Mouse (Mus musculus) heart, postnatal 10 days (tissue): Measurements from ENCODE around the gene Atp8b5. TPM values are rescaled to one million over a fixed set of nuclear protein-coding genes. Genes with fewer than 3 reads are reported as not detected.

Source experiments
- DNase-seq, 2 experiments: peaks; one replicate each; pipeline ENCODE4 v3.0.0; 2021
- intact Hi-C: fragments of 180-260 bp; cut with DNase I; formaldehyde crosslinking; loops from one replicate; pipeline ENCODE4 v1.15.1; 2025
- total RNA-seq, 2 experiments: library from RNA; stranded (reverse); gene quantifications; 2 replicates each; pipeline ENCODE4 v1.2.3; 2021

Gene Atp8b5
- total RNA-seq, 2 experiments from 2014 or later: 0.17 TPM; not detected in 1

DNA sequence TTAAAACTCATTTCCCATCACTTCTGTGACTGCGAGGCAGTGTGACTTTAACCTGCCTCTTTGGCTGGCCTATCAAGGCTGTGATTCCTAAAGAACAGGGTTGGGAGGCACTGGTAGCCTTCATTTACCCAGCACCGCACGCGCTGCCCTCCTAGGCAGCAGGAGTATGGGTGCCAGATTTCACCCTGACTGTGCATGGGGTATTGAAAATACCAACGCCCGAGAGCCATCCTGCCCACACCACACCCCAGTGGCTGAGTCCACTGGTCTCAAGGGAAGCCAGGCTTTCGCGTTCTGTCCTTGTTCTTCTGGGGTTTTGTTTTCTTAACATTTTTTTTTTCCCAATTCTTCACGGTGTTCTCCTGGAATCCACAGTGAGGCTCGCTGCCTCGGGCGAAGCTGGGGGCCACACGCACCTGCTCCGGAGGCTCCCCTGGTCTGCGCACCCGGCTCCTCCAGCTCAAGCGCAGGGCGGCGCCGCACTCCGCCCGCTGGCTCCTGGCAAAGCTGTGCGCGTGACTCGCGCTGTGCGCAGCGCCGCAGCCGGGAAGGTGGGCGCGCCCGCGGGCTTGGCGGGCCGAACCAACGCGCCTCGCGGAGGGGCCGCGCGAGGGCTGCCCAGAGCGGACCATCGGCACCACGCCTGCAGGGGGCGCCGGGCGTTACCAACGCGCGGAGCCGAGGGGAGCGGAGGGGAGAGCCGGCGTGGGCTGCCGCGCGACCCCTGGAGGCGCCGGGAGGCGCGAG, 114.6 kb downstream of the Atp8b5 start, which contains the start of gene Rusc2:
Rusc2 (plus strand) TSS at position 572 of the 747 bp plus-strand sequence.
- DNase-seq: peak; percentile 93 to 95
- intact Hi-C loops: loop anchor here (1.0 to 2.0 kb wide), 2 partner anchors 25 to 39 kb away; no protein-coding TSS in a partner anchor

DNA sequence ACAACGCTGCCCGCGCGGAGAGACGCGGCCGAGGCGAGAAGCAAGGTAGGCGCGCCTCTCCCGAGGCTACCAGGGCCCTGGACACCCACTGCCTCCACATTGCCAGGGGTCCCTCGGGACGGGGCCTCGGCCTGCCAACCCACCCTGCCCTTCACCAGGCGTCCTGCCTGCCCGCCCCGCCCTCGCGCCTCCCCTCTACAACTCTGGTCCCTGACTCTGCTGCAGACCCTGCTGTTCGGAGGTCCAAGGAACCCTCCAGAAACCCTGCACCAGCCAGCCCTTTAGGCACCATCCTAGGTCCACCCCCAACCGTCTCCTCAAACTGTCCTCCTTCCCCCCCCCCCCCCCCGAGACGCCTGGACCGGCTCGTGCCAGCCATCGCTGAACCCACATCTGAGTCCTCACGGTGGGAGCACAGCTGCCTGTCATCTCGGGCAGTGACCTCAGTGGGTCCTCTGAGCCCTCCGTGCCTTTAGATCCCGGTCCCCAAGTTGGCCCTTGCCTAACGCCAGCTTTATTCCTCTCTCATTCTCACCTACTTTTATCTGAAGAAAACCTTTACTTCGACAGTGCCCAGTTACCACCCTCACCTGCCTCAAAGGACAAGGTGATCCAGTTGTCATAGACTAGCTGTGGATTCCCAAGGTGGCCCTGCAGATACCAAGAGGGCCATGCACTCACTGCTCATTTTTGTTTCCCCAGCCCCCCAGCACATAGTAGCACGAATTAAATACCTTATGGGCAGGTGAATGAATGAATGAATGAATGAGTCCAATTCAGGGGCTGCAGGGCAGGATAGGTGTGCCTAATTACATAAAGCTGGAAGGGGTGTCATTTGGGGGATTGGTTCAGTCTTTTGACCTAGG, 115.4 kb downstream of the Atp8b5 start:
- intact Hi-C loops: loop anchor here (2.0 kb wide), 1 partner anchor 24 kb away; no protein-coding TSS in a partner anchor
- DNase-seq: peak in 1 of 2 experiments; percentile 40

DNA sequence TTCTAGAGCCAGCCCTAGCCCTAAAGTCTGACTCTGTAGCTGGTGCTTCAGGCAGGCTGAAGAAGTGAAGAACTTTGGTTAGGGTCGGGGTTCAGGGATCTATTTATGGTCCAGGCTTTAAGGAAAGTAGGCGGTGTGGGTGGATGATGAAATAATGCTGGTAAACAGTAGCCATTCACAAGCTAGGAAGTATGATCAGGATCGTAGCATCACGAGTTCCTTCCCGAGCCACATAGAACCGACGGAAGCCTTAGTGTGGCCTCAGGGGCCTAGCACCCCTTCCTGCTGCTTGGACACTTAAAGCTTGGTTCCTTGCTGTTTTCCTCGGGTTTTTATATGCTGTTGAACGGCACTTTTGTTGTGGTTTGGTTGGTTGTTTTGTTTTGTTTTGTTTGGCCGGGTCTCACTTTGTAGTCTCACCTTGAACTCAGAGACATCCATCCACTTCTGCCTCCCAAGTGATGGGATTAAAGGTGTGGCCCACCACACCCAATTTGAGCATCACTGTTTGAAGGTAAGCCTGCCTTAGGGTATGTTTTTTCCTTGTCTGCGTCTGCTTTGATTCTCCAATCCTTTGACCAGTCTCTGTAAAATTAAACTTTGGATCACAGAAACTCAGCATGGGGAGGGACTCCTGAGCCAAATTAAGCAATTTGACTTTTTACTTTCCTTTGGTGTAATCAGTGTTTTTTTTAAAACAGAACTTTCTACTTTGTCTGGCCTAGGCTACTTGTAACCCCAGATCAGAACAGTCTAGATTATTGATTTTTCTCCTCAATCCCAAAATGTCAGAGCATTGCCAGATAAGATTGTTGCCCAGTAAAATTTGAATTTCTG, 116.5 kb downstream of the Atp8b5 start:
- intact Hi-C loops: loop anchor here (1.0 to 2.0 kb wide), 2 partner anchors 9 to 23 kb away; no protein-coding TSS in a partner anchor
- DNase-seq: no peak

DNA sequence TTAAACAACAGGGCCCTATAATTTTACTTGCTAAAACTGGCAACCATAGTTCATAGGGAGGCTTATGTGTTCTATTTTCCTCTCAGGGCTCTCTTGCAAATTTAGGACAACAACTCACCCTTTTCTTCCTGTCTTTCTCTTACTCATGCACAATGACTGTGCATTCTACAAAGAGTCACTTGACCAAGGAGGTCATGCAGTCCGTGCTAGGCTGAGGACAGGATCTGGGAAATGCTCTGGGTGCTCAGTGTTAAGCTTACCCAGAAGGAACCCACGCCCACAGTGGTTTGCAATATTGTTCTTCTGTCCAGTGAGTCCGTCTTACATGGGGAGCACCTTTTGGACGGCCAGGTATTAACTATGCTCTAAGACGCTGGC, 117.1 kb downstream of the Atp8b5 start:
- intact Hi-C loops: loop anchor here (1.0 kb wide), 1 partner anchor 8 kb away; no protein-coding TSS in a partner anchor

DNA sequence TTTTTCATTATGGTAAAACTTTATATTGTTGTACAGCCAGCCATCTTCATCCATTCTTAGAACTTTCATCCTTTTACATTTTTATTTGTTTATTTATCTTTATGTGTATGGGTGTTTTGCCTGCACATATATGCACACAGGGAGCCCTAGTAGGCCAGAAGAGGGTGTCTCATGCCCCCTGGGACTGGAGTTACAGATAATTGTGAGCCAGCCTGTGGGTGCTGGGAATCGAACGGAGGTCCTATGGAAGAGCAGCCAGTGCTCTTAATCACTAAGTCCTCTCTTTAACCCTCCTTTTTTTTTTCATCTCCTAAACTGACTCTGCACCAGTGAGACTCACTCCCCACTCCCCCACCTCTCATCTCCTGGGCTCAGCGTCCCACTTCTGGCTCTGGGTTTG, 117.6 kb downstream of the Atp8b5 start:
- DNase-seq: no peak
- intact Hi-C loops: loop anchor here (1.0 kb wide), 1 partner anchor 8 kb away; no protein-coding TSS in a partner anchor

More for the DNA sequence above, 117.1 kb downstream of the Atp8b5 start:
- DNase-seq: no peak

DNA sequence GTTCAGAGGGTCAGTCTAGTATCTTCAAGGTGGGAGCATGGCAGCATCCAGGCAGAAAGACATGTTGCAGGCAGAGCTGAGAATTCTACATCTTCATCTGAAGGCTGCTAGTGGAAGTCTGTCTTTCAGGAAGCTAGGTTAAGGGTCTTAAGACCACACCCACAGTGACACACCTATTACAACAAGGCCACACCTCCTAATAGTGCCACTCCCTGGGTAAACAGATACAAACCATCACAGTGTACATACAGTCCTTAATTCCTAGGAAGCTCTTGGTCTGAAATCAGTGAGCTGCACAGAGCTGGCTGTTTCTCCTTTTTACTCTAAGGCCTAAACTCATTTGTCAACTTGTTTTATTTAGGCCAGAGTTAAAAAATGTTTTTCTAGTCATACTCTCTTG, 120.0 kb downstream of the Atp8b5 start:
- no peak for DNase-seq
- intact Hi-C loops: no loop called here

DNA sequence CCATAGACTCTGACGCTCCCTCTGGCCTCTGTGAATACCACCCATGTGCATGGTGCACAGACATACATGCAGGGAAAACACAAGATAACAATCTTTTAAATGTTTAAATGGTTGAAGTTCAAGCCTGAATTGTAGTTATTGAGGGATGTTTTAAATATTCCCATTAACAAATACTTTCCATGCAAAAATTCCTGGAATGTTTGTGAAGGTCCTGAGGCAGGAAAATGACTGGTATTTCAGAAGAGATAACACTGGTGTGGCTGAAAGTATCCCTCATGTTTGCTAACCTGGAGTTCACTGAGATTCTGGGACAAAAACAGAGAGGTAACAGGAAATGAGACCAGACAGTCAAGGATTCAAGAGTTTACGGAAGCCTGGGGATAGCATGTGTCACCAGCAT, 122.4 kb downstream of the Atp8b5 start:
- intact Hi-C loops: no loop called here
- DNase-seq: no peak

DNA sequence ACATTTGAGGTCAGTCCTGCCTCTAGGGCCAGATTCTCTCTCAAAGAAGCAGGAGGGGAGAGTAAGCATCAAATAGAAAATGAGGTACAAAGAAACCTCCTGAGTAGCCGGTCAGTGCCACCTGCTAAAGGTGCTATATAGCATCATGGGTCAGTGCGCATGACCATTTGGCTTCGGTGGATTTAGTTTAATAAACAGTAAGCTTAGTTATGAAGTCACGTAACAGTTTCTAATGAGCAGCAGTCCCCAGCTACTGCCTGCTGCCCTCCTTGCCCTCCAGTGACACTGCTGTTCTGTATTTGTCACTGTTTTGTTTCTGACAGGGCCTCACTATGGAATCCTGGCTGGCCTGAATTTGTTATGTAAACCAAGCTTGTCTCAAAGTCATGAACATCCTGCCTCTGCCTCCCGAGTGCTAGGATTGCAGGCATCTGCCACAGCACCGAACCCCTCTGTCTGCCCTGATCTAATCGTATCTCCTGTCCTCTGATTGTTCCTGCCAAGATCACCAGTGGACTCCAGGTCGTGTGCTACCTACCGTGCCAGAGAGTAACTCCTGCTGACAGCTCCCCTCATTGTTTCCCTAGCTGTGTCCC, 123.0 kb downstream of the Atp8b5 start:
- intact Hi-C loops: no loop called here
- no peak for DNase-seq

DNA sequence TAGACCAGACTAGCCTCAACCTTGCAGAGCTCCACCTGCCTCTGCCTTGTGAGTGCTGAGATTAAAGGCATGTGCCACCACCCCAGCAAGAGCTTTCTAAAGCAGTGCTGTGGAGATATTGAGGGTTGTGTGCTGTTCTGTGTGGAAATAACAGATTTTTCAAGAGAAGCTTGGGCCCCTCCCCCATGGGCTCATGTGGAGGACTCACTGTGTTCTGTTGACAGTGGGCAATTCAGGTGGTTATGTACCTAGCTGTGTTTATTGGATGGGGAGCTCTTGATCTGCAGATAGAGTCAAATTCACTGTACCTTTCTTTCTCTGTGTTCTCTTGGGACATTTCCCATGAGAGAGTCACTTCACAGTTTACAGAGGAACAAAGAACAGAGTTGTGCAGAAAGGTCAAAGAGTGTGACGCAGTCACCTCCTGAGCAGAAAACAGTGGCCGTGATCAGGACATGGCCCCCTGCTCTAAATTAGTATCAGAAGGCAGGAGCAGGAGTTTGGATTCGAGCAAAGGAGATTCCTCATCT, 124.6 kb downstream of the Atp8b5 start:
- intact Hi-C loops: loop anchor here (1.0 kb wide), 1 partner anchor 7 kb away; no protein-coding TSS in a partner anchor
- no peak for DNase-seq

DNA sequence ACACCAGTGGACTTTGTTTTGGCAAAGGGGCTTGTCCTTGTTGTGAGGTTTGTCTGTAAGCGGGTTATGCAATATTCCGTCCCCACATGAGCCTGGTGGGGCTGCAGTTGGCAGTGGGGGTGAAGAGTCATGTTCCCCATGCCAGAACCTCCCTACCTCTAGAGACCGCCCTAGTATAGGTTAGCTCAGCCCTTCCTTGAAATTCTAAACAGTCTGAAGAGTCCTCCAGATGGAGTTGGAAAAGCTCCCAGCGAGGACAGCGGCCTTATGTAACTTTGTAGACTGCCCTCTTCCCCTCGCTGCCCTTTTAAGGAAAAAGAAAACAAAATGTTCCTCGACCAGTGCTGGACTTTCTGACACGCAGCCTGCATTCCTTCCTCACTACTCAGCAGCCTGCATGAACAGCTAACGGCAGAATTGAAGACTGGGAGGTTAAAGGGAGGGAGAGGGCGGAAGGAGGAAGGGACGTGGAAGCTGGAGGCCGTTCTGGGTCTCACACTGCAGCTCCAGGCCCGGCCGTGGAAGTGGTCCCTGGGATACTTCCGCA, 127.5 kb downstream of the Atp8b5 start:
- peak; percentile 85 to 90 for DNase-seq
- intact Hi-C loops: loop anchor here (1.0 kb wide), 1 partner anchor 25 kb away; no protein-coding TSS in a partner anchor

DNA sequence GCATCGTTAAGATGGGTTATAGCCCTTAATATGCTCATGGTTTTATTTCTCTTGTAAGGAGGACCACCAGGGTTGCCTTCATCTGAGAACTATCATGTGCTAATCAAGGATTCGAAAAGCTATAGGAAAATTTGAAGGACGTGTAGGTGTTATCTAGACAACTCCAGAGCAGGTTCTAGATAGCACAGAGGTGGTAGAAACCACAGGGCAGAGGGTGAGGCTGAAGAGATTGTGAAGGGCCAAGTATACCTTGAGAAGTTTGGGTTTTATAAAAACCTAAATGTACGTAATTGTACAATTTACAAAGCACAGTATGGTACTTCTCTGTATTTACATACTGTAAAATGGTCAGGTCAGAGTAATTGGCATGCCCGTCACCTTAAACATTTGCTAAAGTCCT, 128.2 kb downstream of the Atp8b5 start:
- no peak for DNase-seq
- intact Hi-C loops: no loop called here

DNA sequence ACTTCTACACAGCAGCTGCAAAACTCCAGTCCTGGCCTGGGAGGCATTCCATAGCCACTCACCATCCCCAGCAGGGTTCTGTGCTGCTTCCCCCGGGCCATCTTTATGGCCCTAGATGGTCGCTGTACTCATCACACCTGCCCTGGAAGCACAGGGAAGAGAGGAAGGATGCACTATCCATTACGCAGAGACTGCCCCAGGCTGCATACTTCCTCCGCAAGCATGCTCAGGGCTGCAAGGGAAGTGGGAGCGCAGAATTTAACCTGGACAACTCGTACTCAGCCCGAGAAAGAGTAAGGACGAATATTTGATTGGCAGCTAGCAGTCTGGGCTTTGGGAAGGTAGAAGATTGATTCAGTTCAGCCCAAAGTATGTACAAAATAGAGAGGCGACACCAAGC, 128.9 kb downstream of the Atp8b5 start:
- intact Hi-C loops: no loop called here

DNA sequence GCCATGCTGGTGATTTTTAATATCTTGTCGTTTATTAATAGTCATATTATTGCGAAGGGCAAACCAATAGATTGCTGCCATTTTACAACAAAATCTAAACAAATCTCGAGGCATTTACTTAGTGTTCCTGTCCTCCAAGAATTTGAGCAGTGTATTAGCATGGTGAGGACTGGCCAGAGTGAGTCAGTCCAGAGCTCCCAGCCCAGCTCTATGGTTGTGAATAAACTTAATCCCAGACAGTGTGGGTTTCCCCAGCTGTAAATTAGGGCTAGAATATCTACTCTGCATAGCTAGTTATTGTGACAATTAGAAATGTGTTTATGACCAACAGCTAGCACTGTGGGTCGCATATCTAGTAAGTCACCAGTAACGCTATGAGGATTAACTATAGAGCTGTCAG, 129.4 kb downstream of the Atp8b5 start:
- DNase-seq: no peak
- intact Hi-C loops: no loop called here

More for the DNA sequence above, 128.9 kb downstream of the Atp8b5 start:
- DNase-seq: no peak

DNA sequence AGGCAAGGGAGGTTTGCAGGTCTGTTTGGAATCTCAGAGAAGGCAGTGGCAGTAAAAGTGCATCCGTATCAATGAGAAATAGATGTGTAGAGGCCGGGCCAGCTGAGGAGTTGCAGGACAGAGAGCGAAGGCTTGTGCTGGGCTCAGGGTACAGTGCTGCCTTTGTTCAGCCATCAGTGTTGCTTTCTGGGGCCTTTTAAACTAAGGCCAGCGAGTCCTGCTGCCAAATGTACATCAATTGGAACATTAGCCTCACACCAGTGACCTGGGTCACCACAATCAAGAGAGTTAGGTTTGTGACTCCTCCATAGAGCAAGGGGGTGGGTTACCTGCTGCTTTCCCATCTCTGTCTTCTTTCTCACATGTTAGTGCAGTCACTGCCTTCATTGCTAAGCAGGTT, 131.1 kb downstream of the Atp8b5 start:
- intact Hi-C loops: no loop called here
- no peak for DNase-seq

DNA sequence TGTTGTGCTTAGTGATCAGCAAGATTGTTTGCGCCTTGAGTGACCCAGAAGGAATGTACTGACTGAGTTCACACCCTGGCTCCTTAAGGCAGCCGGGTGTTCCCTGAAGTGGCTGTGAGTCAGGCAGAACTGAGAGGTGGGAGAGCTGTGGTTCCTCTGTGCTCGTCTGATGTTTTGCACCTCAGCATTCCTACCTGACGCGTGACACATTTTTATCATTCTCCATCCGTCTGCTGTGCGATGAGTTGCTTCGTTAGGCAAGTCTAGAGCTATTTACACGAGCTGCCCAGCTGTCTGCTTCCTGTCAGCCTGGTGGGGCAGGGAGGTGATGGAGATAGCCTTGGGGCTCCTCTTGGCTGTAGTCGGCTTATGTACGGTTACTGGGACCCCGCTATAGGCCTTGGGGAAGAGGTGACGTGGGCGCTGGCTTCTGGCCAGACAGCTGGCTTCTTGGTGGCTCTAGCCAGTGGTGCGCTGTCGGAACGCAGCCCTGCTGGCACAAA, 131.9 kb downstream of the Atp8b5 start:
- peak; percentile 75 to 78 for DNase-seq
- intact Hi-C loops: no loop called here

DNA sequence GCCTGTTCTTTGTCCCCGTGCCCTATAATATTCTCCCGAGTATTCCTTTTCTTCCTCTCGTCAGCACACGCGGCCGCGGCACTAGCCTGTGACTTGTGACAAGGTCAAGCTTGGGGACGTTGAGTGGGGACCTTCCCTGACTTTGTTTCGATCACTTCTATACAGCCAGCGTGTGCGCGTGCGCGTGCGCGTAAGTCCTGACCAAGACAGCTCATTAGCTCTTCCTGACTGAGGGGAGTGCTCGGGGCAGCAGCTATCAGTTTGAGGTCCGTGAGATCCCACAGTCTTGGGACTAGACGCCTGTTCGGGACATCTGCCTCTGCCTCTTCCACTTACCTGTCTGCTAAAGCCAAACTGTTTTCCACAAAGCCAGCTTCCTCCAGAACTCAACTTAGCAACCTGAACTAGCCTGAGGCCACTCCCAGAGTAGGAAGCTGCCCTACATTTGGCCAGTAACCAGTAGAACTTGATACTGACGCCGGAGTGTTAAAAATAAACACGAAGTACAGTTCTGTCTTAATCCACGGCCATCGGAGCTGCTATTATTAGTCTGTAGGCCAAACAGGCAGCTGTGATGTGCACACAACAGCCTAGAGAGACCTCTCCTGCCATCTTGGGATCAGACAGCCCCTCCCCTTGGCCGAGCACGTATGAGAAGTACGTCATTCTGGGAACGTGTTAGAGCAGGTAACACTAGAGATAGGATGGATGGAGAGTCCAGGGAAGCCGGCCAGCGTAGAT, 132.6 kb downstream of the Atp8b5 start:
- DNase-seq: peak; percentile 74 to 79
- intact Hi-C loops: no loop called here

DNA sequence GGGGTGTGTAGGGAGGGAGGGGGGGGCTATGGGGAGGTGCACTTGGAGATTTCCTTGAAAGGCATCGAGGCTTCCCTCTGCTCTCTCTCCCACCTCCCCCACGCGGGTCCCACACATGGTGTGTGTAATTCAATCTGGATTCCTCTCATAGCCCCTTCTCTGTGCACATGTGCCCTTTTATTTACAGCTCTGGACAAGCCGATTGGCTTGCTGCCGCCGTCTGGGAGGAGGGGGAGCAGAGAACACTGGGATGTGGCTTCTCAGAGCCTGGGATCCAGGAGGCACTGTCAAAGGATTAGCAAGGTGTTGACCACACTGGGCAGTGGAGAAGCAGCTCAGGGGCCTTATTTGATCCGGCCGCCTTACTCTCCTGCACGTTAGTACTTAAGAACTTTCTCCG, 134.0 kb downstream of the Atp8b5 start:
- intact Hi-C loops: no loop called here
- DNase-seq: peak; percentile 44 to 54

DNA sequence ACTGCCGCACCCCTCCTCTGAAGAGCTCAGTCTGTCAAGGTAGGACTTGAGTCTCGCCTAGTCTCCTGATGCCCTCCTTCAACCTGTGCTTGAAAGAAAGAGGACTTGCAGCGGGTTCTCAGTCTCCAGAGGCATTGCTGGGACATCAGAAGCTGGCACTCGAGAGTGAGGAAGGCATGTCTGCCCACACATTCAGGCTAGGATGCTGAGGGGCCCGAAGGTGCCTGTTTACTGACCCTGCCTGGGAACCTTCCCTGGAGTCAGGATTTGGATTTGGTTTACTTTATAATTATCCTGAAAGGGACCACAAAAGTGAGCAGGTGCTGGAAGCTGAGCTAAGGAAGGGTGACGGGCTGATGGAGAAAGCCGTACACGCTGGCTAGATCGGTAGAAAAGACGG, 134.5 kb downstream of the Atp8b5 start:
- DNase-seq: no peak
- intact Hi-C loops: no loop called here

DNA sequence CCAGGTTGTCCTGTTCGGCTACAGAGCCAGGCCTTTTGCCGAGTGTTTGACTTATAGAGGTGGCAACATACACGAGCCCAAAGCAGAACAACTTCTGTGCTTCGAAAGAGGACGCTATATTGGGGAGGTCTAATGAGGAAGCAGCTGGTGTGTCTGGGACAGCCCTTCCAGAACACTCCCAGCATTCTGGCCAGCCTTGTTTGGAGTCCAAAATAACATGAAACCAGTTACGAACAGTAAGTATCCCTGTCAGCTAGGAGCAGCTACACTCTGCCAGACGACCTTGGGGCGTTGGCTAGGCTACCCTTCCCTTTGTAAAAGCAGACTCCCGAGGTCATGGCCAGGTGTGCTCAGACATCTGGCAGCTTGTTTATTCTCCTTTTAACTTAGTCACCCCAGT, 135.3 kb downstream of the Atp8b5 start:
- intact Hi-C loops: no loop called here
- peak; percentile 60 to 66 for DNase-seq
